Mouse (Mus musculus) brain, adult 2 months (tissue): ENCODE measurements around the gene Arhgap28.
A peak's percentile ranks its signal among the peaks of the same experiment; 100 is the strongest.

ENCODE experiments used
- DNase-seq: peaks from one replicate; pipeline ENCODE4 v3.0.0; 2011; ENCODE audit warnings: low read depth, low spot score

Gene Arhgap28

DNA sequence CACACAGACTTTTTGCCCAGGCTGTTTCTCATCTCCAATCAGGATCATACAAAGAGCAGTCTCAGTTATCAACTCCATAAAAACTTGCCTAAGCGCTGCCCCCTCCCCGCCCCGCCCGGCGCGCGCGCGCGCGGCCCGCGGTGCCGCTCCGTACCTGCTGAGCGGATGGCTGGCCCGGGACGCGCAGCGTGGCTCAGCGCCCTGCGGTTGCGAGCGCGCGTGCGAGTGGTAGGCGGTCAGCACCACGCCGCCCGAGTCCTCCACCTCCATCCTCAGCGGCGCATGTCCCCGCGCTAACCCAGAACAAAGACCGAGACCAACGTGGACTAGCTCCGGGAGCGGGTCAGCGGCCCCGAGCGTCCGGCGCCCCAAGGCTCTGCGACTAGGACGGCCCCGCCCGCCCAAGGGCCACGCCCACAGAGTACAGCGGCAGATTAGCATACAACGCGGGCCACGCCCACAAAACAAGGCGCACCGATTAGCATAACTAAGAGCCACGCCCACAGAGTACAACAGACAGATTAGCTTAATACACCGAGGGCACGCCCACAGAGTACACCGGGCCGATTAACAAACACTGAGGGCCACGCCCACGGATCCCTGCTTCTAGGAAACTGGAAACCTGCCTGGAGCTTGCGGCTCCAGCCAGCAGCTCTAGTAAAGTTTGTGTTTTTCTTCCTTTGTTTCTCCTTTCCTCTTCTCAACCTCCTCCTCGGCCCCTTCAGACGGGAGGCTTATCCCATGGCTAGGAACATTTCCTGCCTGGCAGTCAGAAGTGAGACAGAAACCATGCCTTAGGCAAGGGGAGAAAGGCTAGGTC is at the start of gene Arhgap28:
TSS of gene Arhgap28 (minus strand) at position 380 of the 820 bp plus-strand sequence.
- DNase-seq: peak; percentile 60

DNA sequence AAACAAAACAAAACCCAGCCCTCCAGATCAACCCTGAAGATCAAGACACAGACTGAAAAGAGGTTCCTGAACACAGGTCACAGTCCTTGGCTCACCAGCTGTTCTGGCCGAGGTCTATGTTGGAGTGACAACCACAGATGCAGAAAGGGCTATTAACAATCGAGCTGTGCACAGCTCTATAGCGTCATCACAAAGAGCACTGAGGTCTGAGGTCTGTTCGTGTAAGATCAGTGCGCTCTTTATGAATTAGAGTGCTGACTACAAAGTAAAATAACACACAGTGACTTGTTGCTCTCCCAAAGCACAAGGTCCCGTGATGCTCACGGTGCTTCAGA is 42.4 kb upstream of the Arhgap28 start:
- DNase-seq: no peak

DNA sequence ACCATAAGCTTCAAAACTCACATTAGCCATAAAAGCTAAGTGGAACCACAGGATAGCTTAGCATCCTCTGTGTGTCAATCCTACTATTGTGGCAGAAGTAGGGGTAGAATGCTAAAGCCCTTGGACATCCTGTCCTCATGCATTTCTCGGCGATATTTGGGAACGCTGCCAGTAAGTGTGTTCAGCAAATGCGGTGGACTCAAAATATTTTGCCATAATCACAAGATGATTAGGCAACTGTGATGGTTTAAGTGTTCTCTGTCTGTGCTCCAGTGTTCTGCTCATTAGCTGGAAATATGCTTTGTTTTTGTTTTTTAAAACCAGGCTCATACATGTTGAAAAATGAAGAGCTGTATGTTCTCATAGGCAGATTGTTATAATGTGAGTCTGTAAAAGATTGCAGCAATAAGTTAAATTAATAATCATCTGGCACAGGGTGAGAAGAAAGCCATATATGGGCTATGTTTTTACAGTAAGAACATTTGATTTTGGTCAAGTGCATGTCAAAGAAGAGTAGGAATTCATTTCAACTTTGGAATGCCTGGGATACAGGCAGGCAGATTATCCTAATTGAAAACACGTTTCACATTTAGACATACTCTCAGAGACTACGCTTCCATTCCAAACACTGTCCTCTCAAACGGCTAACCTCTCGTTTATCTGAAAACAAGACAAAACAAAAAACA is 41.9 kb upstream of the Arhgap28 start:
- no peak for DNase-seq

DNA sequence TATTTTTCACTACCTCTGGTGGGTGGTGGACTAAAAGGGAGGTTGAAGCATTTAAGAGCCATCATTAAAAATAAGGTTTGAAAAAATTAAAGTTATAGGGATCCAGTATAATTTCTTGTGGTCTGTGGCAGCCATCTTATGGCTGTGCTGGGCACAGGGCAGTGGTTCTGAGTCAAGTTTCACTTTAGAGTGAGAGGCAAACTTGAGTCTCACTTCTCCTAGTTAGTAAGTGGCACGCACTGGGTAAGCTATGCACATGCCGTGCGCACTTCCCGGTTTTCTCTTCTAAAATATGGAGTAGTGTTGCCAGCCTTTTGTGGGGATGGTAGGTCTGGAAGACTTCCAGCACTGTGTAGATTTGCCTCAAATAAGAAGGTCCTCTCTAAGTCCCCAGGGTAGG is 38.5 kb upstream of the Arhgap28 start:
- DNase-seq: no peak

DNA sequence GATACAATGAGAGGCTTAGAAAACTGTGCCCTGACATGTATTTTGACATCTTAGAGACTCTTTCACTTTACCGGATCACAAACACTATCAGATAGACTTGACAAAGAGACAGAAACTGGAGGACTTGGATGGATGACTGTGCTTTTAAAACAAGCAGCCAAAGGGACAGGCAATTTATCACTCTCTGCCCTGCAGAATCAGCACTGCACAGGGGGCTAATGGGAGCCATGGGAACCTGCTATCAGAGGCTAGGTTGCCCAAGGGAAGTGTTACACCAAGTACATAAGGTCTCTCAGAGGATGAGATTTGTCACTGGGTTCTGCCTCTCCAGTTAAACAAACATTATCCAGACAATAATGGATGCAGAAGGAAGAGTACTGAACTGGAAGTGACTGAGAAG is 33.1 kb upstream of the Arhgap28 start:
- no peak for DNase-seq

DNA sequence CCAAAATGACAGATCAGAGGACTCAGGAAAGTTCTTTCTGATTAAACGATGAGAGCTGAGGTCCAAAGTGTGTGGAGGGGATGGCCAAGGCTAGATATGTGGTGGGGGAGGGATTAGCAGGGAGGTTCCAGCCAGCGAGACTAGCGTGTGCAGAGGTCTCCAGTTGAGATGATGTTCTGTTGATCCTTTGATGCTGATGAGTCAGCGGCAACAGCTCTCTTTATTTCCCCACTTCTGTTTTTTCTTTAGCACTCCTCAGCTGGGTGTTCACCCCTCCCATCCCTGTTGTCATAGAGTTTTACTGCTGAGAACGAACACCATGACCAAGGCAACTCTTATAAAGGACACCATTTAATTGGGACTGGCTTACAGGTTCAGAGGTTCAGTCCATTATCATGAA is 25.6 kb upstream of the Arhgap28 start:
- no peak for DNase-seq

DNA sequence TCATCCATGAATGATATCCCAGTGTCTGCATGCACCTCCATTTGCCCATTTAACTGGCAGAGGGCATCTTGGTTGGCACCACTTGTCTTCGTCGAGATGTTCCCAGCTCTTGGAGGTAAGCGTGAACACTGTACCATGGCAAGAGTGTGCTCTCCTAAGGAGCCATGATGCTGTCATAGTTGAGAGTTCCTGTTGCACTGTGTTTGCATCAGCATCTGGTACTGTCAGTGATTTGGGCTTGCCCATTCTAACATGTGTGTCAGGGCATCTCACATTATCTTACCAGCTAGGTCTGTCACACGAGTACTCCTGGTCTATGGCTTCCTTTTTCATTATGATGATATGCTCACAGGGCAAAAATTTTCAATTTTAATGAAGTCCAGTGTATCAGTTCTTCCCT is 24.6 kb upstream of the Arhgap28 start:
- DNase-seq: no peak

DNA sequence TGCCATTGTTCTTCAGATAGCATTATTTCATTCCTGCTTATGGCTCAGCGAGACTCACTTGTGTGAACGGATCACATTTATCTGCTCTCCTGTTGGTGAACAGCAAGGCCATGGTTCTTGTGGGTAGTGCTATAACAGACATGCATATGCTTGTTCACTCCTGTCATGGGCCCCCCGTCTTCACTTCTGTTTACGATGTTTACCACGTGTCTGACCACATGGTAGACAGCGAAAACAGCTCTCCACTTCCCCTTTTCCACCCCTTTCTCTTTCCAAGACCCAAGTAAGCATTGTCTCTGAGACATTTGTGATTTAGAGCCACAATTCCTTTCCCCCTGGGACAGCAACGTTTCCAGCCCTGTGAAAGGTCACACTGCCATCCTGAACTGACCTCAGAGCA is 20.4 kb upstream of the Arhgap28 start:
- no peak for DNase-seq

DNA sequence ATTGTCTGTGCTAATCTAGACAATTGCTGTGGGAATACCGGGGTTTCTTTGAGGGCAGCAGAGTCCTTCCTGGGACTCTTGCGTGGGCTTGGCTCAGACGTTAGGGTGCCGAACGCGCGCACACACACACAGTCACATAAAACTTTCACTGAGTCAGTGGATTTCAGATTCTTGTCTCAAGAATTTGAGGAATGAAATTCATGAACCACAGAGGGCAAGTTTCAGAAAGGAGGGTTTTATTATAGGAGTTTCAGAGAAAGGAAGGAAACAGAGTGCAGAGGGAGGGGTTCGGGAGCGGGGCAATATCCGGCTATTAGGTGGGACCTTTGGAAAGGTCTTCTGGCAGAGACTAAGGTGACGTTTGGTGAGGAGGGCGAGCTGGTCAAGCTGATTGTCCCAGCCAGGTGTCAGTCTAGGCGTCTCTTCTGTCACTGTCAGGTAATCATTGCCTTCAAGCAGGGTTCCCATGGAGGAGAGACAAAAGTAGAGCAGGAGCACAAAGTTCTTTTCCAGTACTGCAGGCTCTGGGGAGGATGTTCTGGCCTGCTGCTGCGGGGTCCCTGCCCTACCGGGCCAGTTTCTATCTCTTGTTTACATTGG is 15.6 kb upstream of the Arhgap28 start:
- no peak for DNase-seq

DNA sequence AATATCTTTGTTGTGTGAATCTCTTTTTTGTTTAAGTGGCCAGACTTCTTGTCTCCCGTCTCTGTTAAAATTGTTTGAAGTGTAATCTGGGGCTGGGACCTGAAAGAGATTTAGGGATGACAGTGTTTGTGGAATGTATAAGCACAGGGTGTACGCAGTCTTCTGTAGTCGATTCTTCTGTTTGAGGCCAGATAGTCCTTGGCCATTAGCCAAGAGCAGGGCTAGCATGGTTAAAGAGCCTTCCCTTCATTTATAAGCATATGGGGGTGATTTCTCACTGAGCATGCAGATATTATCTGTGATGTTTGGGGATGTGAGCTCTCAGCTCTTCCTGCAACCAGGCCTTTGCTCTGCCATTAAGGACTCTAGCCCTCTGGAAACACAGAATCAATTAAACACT is 13.2 kb upstream of the Arhgap28 start:
- no peak for DNase-seq

DNA sequence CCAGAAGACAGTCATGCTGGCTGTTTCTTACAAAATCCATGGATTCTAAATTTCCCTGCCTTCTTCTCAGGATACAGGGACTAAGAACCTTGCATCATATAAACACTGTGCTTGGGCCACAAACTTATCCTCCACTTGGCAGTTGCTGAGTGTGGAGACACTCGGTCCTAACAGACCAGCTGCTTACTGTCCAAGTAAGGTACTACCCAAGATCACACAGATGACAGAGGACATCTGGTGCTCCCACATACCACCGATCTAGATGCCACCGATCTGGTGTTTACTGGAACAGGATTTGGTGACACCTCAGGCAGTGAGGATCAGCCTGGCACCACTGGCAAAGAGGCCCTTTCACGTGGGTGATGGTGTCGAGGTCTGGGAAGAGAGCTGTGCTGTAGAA is 7.7 kb upstream of the Arhgap28 start:
- peak; percentile 18 for DNase-seq

DNA sequence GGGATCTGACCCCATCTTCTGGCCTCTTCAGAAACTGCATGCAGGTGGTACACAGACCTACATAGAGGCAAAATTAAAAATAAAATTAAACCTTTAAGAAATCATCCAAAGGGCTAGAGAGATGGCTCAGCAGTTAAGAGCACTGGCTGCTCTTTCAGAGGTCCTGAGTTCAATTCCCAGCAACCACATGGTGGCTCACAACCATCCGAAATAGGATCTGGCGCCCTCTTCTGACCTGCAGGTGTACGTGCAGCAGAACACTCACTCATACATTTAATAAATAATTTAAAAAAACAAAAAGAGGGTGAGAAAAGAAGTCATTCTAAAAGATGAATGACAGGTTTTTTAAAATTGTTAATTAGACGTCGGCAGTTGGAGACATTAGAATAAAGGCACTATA is 6.1 kb upstream of the Arhgap28 start:
- no peak for DNase-seq

DNA sequence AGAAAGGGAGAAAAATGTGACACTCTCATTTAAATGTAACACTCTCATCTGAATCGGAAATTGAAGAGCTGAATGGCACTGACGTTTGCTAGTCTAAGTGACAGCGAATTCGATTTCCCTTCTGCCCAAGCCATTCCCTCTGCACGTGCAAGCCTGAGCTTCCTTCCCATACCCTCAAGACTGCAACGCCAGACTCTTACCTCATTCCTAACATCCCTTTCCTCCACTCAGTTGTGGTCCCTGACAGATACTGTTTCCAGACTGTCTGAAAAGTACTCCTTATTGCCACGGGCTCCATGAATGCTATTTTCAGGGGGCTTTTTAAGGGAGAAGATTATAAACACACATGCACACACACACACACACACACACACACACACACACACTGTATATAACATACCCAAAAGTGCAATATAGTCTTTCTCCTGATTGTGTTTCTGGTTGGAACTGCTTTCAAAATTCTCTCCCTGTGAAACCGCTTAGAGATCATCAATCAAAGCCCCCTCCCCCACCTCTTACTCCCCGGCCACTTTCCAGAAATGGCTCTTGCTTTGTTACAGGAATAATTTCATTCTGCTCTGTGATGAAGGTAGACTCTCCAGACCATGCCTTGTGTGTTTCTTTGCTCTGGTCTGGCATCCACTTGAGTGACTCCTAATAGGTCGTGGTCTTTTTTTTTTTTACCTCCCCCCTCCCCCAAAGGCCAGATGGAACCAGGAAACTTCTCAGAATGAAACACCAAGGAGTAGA is 836 bp upstream of the Arhgap28 start:
- peak; percentile 5 for DNase-seq

DNA sequence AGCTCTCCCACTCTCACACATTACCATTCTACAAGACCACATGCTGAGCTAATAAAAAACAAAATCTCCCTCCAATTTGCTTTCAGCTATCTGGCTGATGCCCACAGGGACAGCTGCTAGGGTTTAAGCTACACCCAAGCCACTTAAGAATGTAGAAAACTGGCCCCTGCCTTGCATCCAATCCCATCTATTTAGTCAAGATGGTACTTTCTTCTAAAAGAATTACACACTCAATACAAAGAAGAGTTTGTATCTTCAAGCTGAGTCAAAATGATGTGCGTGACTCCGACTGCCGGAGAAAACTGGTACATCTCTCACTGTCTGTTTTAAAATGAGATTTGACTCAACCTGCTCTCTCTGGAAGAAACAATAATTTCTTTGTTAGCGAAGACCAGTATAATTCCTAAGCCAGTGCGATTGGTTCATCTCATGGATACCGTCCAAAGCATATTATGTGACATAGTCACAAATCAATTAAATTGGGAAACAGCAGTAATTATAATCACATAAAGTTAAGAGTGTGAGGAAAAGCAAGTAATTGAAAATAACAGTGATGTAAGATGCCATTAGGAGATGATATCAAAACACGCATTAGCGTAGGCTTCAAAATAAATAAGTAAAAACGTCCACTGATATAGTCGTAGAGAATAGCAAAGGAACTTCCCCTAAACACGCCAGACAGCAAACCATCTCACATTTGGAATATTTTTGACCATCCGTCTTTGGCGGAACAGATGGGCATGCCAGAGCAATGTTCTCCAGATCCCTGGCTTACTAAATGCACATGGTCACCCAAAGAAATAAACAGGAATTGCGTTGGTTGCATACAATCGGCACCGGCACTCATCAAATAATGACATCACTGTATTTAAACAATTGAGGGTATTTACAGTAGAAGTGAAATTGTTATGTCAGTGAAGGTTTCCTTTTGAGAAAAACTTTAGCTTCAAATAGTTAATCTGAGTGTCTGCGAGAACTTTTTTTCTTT is 1.0 kb downstream of the Arhgap28 start:
- no peak for DNase-seq

DNA sequence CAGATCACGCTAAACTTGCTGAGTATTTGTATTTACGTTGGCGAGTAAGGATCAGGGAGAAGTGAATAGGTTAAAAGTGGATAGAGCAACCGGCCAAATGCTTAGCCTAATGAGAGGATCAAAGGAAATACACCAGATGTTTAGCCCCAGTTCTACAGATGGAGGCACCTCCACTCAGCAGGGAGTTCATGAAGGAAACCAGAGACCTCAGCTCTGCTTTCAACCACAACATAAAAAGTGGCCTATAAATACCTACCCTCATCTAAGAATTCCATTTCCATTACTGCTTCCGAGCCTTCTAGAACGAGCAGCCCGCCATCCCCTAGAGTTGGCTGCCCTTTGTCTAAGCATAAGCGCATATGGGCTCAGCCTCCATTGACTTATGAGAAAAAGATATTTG is 4.1 kb downstream of the Arhgap28 start:
- DNase-seq: no peak

DNA sequence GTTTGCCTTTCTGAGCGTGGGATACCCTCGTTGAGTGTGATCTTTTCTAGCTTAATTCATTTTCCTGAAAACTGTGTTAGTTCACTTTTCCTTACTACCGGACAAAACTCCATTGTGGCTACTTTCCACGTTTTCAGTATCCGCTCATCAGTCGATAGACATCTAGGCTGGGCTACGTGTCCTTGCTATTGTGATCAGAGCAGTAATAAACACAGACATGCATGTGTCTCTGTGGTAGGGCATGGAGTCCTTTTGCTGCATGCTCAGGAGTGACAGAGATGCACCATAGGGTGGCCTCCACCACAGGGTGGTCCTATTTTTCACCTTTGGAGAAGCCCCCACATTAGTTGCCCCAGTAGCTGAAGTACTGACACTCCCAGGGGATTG is 7.2 kb downstream of the Arhgap28 start:
- DNase-seq: no peak

DNA sequence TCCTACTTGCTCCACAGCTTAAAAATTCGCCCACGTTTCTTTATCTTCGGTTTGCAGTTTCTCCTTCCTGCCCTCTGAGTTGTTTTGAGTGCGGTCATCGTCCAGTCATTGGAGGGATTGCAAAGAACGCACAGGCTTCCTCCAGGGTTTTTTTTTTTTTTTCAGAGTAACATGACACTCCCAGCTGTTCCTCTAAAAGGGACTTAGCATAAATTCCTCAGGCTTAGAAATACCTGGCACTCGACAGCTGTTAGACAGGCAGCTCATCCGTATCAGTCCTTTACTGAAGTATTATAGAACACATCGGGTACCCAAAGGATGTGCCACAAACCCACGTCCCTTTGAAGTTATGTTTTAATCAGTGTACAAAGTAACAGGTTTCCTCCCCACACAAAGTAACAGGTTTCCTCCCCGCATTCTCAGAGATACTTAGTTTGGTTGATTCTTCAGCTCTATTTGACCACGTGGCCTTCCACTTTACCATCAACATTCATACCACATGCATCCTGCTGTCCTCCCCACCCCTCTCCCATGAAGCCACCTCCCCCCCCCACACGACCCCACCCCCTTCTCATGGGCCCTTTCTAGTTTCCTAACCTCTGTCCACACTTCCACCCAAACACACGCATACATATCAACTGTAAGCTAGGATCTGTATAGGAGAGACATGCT is 7.7 kb downstream of the Arhgap28 start:
- DNase-seq: no peak

DNA sequence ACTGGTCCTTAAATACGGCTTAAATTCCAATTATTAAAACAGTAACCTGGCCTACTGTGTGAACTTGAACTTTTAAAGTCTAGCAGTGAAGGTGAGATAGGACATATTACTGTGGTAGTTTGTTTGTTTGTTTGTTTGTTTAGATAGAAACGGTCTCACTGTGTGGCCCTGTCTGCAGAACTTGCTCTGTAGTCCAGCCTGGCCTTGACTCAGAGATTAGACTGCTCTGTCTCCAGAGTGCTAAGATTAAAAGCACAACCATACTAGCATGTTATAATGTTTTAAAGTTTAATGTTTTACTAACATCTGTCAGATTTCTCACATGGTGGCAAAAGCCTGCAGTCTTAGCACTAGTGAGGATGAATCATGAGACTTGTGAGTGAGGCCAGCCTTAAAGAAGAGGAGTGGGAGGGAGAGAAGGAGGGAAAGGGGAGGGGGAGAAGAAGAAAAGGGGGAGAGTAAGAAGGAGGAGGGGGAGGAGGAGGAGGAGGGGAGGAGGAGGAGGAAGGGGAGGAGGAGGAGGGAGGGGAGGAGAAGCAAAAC is 8.6 kb downstream of the Arhgap28 start:
- DNase-seq: peak; percentile 29

DNA sequence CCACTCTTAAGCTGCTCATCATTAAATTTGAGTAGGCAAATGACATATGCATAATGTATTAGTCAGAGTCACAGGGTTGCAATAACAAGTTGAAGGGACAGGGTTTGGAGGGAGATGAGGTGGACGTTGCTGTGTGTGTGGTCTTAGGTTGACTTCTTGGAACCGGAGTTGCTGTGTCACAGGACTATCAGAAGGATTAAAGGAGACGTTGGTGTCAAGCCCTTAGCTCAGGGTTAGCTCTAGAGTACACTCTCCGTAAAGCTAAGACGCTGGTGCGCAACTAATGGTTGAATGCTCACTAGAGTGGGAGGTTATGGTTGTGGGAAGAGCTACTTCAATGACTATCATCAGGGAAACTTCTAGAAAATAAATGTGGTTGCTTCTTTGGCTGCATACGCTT is 9.1 kb downstream of the Arhgap28 start:
- DNase-seq: no peak

DNA sequence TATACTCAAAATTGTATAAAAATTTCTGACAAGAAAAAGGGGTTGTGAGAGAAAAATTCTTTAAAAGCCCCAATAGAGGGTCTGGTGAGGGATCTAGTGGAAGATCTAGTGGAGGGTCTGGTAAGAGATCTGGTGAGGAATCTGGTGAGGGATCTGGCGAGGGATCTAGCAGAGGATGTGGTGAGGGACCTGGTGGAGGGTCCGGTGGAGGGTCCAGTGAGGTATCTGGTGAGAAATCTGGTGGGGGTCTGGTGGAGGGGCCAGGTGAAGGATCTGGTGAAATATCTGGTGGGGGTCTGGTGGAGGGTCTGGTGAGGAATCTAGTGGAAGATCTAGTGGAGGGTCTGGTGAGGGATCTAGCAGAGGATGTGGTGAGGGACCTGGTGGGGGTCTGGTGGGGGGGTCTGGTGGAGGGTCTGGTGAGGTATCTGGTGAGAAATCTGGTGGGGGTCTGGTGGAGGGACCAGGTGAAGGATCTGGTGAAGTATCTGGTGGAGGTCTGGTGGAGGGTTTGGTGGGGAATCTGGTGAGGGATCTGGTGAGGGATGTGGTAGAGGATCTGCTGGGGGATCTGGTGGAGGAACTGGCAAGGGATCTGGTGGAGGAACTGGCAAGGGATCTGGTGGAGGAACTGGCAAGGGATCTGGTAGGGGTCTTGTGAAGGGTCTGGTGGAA is 10.4 kb downstream of the Arhgap28 start:
- no peak for DNase-seq
